Mouse (Mus musculus): Measurements from ENCODE around the gene Rps28. TPM values are rescaled to one million over a fixed set of nuclear protein-coding genes. Genes with fewer than 3 reads are reported as not detected.
A peak's percentile ranks its signal among the peaks of the same experiment; 100 is the strongest.
"Not testable (repeated sequence)": the region's sequence is repeated elsewhere in the genome, so short reads cannot be mapped to it uniquely, and the experiment has no call there.

Gene Rps28
- 1,025 and 1,054 TPM in 2 replicates for polyA plus RNA-seq (2015; fragmentation: Nextera tagmentation; extraction: Ambion mirVana)

GRCm38 (mm10) chr17:33824084-33824996 lies at the start of gene Rps28, which contains the start of gene Ndufa7:
TSS of gene Rps28 (minus strand) at chr17:33824562.
TSS of gene Ndufa7 (plus strand) at chr17:33824572.
- peak; percentile 94 for ATAC-seq
- Histone ChIP-seq H3K4me2 (replicated peaks) (peak within 1 kb of the TSS; percentile 74), H3K9me3 (no peaks in the 10 kb centered on the region), H3K9ac (peak within 1 kb of the TSS; percentile 76), H3K4me1 (replicated peaks) (peaks cover 21% of the 10 kb centered on the region; the same call in 1 of the 2 replicates), H3K27me3 (replicated peaks) (no peaks in the 10 kb centered on the region), H3K36me3 (peaks cover 26% of the 10 kb centered on the region), H3K27ac (peak within 1 kb of the TSS; percentile 79), H3K4me3 (replicated peaks) (peak within 1 kb of the TSS; percentile 73)
- under 1% methylated on average over 51 of the region's 51 CpGs for WGBS

- not testable (repeated sequence) for H3K4me2 ChIP-seq (replicated peaks); H3K4me1 ChIP-seq (replicated peaks); H3K9me3 ChIP-seq; ATAC-seq; H3K4me3 ChIP-seq (replicated peaks); H3K36me3 ChIP-seq; H3K9ac ChIP-seq; H3K27ac ChIP-seq; H3K27me3 ChIP-seq (replicated peaks)
- WGBS: 87% methylated on average over 3 of the region's 12 CpGs
These were observed 49.2 kb upstream of the Rps28 start, which contains the start of gene Gm7029 for GRCm38 (mm10) chr17:33873537-33873936. TSS of gene Gm7029 (plus strand) at chr17:33873837.

- ATAC-seq: no peak
These were observed 41.1 kb upstream of the Rps28 start for GRCm38 (mm10) chr17:33865330-33866030.

GRCm38 (mm10) chr17:33857816-33858215 lies 33.5 kb upstream of the Rps28 start:
- WGBS: 85% methylated on average over 4 of the region's 4 CpGs
- H3K9me3 ChIP-seq: no peaks in the 10 kb centered on the region; the same call in 1 of the 2 replicates
- no peak overlapping the region for H3K27ac ChIP-seq
- no peaks in the 10 kb centered on the region for H3K36me3 ChIP-seq
- H3K4me2 ChIP-seq (replicated peaks): no peak overlapping the region
- no peak overlapping the region for H3K9ac ChIP-seq
- no peaks in the 10 kb centered on the region for H3K27me3 ChIP-seq (replicated peaks)
- no peaks in the 10 kb centered on the region for H3K4me1 ChIP-seq (replicated peaks)
- ATAC-seq: no peak
- H3K4me3 ChIP-seq (replicated peaks): no peak overlapping the region

More at GRCm38 (mm10) chr17:33865330-33866030, 41.1 kb upstream of the Rps28 start:
- Histone ChIP-seq H3K9me3 (no peaks in the 10 kb centered on the region), H3K36me3 (no peaks in the 10 kb centered on the region), H3K9ac (no peak overlapping the region), H3K4me3 (replicated peaks) (no peak overlapping the region), H3K27ac (no peak overlapping the region), H3K27me3 (replicated peaks) (no peaks in the 10 kb centered on the region), H3K4me1 (replicated peaks) (no peaks in the 10 kb centered on the region), H3K4me2 (replicated peaks) (no peak overlapping the region)
- 45% methylated on average over 9 of the region's 9 CpGs for WGBS

GRCm38 (mm10) chr17:33851331-33851730 lies 27.0 kb upstream of the Rps28 start:
- H3K27me3 ChIP-seq (replicated peaks): no peaks in the 10 kb centered on the region
- no peaks in the 10 kb centered on the region for H3K4me1 ChIP-seq (replicated peaks)
- no peaks in the 10 kb centered on the region for H3K9me3 ChIP-seq
- WGBS: 25% methylated on average over 1 of the region's 1 CpGs
- H3K4me2 ChIP-seq (replicated peaks): no peak overlapping the region
- H3K27ac ChIP-seq: no peak overlapping the region
- no peak overlapping the region for H3K9ac ChIP-seq
- no peak overlapping the region for H3K4me3 ChIP-seq (replicated peaks)
- H3K36me3 ChIP-seq: 0 out of 2 replicates have a peak, but pooled peaks cover 3% of the 10 kb centered on the region
- no peak for ATAC-seq

GRCm38 (mm10) chr17:33848139-33848538 lies 23.8 kb upstream of the Rps28 start:
- Histone ChIP-seq H3K9me3 (no peaks in the 10 kb centered on the region), H3K4me2 (replicated peaks) (no peak overlapping the region), H3K9ac (no peak overlapping the region), H3K36me3 (0 out of 2 replicates have a peak, but pooled peaks cover 3% of the 10 kb centered on the region), H3K4me1 (replicated peaks) (peaks cover 5% of the 10 kb centered on the region; the same call in 1 of the 2 replicates), H3K27ac (no peak overlapping the region), H3K27me3 (replicated peaks) (no peaks in the 10 kb centered on the region), H3K4me3 (replicated peaks) (no peak overlapping the region)
- WGBS: 88% methylated on average over 8 of the region's 8 CpGs
- ATAC-seq: no peak

GRCm38 (mm10) chr17:33844196-33844595 lies 19.8 kb upstream of the Rps28 start:
- 64% methylated on average over 1 of the region's 1 CpGs for WGBS
- Histone ChIP-seq H3K9ac (no peak overlapping the region), H3K4me2 (replicated peaks) (0 out of 2 replicates have a peak overlapping the region, but pooled peaks have one; percentile 89), H3K9me3 (no peaks in the 10 kb centered on the region), H3K4me1 (replicated peaks) (peaks cover 5% of the 10 kb centered on the region; the same call in 1 of the 2 replicates), H3K27me3 (replicated peaks) (no peaks in the 10 kb centered on the region), H3K27ac (no peak overlapping the region), H3K36me3 (0 out of 2 replicates have a peak, but pooled peaks cover 3% of the 10 kb centered on the region), H3K4me3 (replicated peaks) (no peak overlapping the region)
- no peak for ATAC-seq

- ATAC-seq: peak; percentile 96
- WGBS: under 1% methylated on average over 45 of the region's 45 CpGs
- 0 out of 2 replicates have a peak within 1 kb of the TSS, but pooled peaks have one; percentile 27 for H3K27ac ChIP-seq
- H3K4me1 ChIP-seq (replicated peaks): peaks cover 5% of the 10 kb centered on the region; the same call in 1 of the 2 replicates
- H3K9ac ChIP-seq: peak within 1 kb of the TSS; percentile 67
- peak within 1 kb of the TSS; percentile 89 for H3K4me2 ChIP-seq (replicated peaks)
- no peaks in the 10 kb centered on the region for H3K9me3 ChIP-seq
- peak within 1 kb of the TSS; percentile 78 for H3K4me3 ChIP-seq (replicated peaks)
- H3K36me3 ChIP-seq: peaks cover 7% of the 10 kb centered on the region; the same call in 1 of the 2 replicates
- no peaks in the 10 kb centered on the region for H3K27me3 ChIP-seq (replicated peaks)
These were observed 18.8 kb upstream of the Rps28 start, which contains the start of gene Cd320 for GRCm38 (mm10) chr17:33842966-33843795. TSS of gene Cd320 (plus strand) at chr17:33843091.

GRCm38 (mm10) chr17:33829561-33829960 lies 5.2 kb upstream of the Rps28 start:
- Histone ChIP-seq H3K4me1 (replicated peaks) (peaks cover 8% of the 10 kb centered on the region; the same call in 1 of the 2 replicates), H3K36me3 (peaks cover 24% of the 10 kb centered on the region), H3K9ac (no peak overlapping the region), H3K9me3 (no peaks in the 10 kb centered on the region), H3K4me2 (replicated peaks) (no peak overlapping the region), H3K27ac (no peak overlapping the region), H3K4me3 (replicated peaks) (no peak overlapping the region), H3K27me3 (replicated peaks) (no peaks in the 10 kb centered on the region)
- ATAC-seq: no peak
- WGBS: 91% methylated on average over 10 of the region's 10 CpGs

- H3K4me2 ChIP-seq (replicated peaks): no peak overlapping the region
- peaks cover 8% of the 10 kb centered on the region; the same call in 1 of the 2 replicates for H3K4me1 ChIP-seq (replicated peaks)
- no peak overlapping the region for H3K27ac ChIP-seq
- 52% methylated on average over 2 of the region's 2 CpGs for WGBS
- H3K36me3 ChIP-seq: peaks cover 23% of the 10 kb centered on the region
- no peaks in the 10 kb centered on the region for H3K27me3 ChIP-seq (replicated peaks)
- peak; percentile 46; the same call in 1 of the 2 replicates for ATAC-seq
- H3K9ac ChIP-seq: no peak overlapping the region
- H3K4me3 ChIP-seq (replicated peaks): no peak overlapping the region
- no peaks in the 10 kb centered on the region for H3K9me3 ChIP-seq
These were observed 4.5 kb upstream of the Rps28 start for GRCm38 (mm10) chr17:33828892-33829291.

GRCm38 (mm10) chr17:33826850-33827249 lies 2.5 kb upstream of the Rps28 start:
- no peak overlapping the region for H3K4me2 ChIP-seq (replicated peaks)
- H3K27me3 ChIP-seq (replicated peaks): no peaks in the 10 kb centered on the region
- peaks cover 18% of the 10 kb centered on the region; the same call in 1 of the 2 replicates for H3K4me1 ChIP-seq (replicated peaks)
- no peak for ATAC-seq
- H3K9me3 ChIP-seq: no peaks in the 10 kb centered on the region
- no peak overlapping the region for H3K4me3 ChIP-seq (replicated peaks)
- peaks cover 25% of the 10 kb centered on the region for H3K36me3 ChIP-seq
- 0% methylated on average over 3 of the region's 3 CpGs for WGBS
- H3K27ac ChIP-seq: no peak overlapping the region
- no peak overlapping the region for H3K9ac ChIP-seq
